Mouse (Mus musculus): ENCODE measurements around the gene Rhox4e.
"Not testable (repeated sequence)": the region's sequence is repeated elsewhere in the genome, so short reads cannot be mapped to it uniquely, and the experiment has no call there.

Rhox4e gene

GRCm38 (mm10) chrX:37557112-37557511 is at the start of gene Rhox4e:
Rhox4e (plus strand) TSS chrX:37557412.
- not testable (repeated sequence) for DNase-seq (ENCODE audit: low read depth, low spot score)

- not testable (repeated sequence) for DNase-seq (ENCODE audit: low read depth, low spot score)
These were observed 43.2 kb upstream of the Rhox4e start, which contains the start of gene Rhox4d for GRCm38 (mm10) chrX:37514059-37514458. Rhox4d (plus strand) TSS chrX:37514359.

DNA sequence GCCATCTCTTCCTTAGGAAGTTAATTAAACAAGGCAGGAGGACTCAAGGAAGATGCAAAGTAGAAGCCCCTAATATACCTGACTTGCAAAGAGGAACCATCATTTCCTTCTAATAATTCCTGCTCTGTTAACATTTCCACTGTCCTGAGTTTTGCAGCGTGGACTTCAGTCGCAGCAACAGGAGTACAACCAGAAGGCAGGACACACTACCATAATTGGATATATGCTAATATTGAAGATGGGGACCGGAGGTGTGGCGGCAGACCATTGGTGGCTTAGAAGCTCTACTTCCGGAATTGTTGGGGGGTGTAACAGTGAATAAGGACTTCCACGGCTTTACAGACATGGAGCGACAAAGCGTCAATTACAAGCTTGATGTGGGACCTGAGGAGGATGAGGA is 27.1 kb upstream of the Rhox4e start, which contains the start of gene Rhox2e:
Gene Rhox2e (plus strand): TSS at position 301 of the 400 bp plus-strand sequence.
- not testable (repeated sequence) for DNase-seq (ENCODE audit: low read depth, low spot score)

GRCm38 (mm10) chrX:37541719-37542118 is 15.5 kb upstream of the Rhox4e start, which contains the start of gene Rhox3e:
Rhox3e (plus strand) TSS chrX:37542019.
- not testable (repeated sequence) for DNase-seq (ENCODE audit: low read depth, low spot score)

GRCm38 (mm10) chrX:37571105-37571504 is 13.9 kb downstream of the Rhox4e start, which contains the start of gene Rhox2f:
Rhox2f (plus strand) TSS chrX:37571405.
- not testable (repeated sequence) for DNase-seq (ENCODE audit: low read depth, low spot score)

GRCm38 (mm10) chrX:37572638-37573037 is 15.4 kb downstream of the Rhox4e start:
- not testable (repeated sequence) for DNase-seq (ENCODE audit: low read depth, low spot score)

DNA sequence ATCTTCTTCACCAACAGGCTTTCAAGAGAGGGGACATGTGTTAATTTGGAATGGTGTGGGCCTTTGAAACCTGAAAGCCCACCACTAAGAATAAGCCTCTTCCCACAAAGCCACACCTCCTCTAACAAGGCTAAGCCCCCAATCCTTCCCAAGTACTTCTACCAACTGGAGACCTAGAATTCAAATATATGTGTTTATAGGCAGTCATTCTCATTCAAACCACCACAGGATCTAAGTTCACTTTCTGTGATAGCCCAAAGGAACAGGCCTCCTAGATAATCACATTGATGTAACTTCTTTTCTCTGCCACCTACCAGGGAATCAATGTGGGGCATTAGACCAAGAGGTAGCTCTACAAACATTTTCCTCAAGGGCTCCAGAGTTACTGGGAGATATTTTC is 23.5 kb downstream of the Rhox4e start, which contains the start of gene Rhox3f:
Gene Rhox3f (plus strand): TSS at position 301 of the 400 bp plus-strand sequence.
- DNase-seq (ENCODE audit: low read depth, low spot score): not testable (repeated sequence)

- not testable (repeated sequence) for DNase-seq (ENCODE audit: low read depth, low spot score)
These were observed 50.4 kb downstream of the Rhox4e start, which contains the start of gene Rhox4f for GRCm38 (mm10) chrX:37607604-37608003. Rhox4f (minus strand) TSS chrX:37607704.

Data from skeletal muscle tissue, adult 2 months (tissue).